Mouse (Mus musculus) limb, embryonic 12.5 days (tissue): Measurements from ENCODE around the gene Ercc6l2. TPM values are rescaled to one million over a fixed set of nuclear protein-coding genes. Genes with fewer than 3 reads are reported as not detected.

ENCODE experiments used
- ATAC-seq: fragments of 200-750 bp; cut with Nextera tagmentation; 2 replicates; pipeline ENCODE4 v1.8.0; 2017; ENCODE audit warnings: low read depth, moderate TSS enrichment; ENCODE audit not compliant: insufficient number of reproducible peaks, insufficient read depth, low FRiP score, low TSS enrichment
- H3K27ac ChIP-seq: fragments of 300-500 bp; sonication (generic); 2 replicates; pipeline ENCODE4 v1.5.1; 2016; ENCODE audit warnings: mild to moderate bottlenecking, moderate library complexity
- H3K27me3 ChIP-seq: fragments of 300-500 bp; sonication (generic); 2 replicates; pipeline ENCODE4 v1.6.1; 2016; ENCODE audit warnings: mild to moderate bottlenecking, moderate library complexity
- H3K36me3 ChIP-seq: fragments of 300-500 bp; sonication (generic); 2 replicates; pipeline ENCODE4 v1.6.1; 2016; ENCODE audit warnings: mild to moderate bottlenecking, moderate library complexity
- H3K4me1 ChIP-seq: fragments of 300-500 bp; sonication (generic); replicated peaks from 2 replicates; pipeline ENCODE4 v1.6.1; 2016
- H3K4me2 ChIP-seq: fragments of 300-500 bp; sonication (generic); 2 replicates; pipeline ENCODE4 v1.6.1; 2016; ENCODE audit warnings: mild to moderate bottlenecking, moderate library complexity
- H3K4me3 ChIP-seq: fragments of 300-500 bp; sonication (generic); replicated peaks from 2 replicates; pipeline ENCODE4 v1.5.1; 2016; ENCODE audit warnings: mild to moderate bottlenecking
- H3K9ac ChIP-seq: fragments of 300-500 bp; sonication (generic); replicated peaks from 2 replicates; pipeline ENCODE4 v1.6.1; 2016; ENCODE audit warnings: mild to moderate bottlenecking, moderate library complexity
- H3K9me3 ChIP-seq: fragments of 300-500 bp; sonication (generic); 2 replicates; pipeline ENCODE4 v1.6.1; 2016; ENCODE audit warnings: mild to moderate bottlenecking, moderate library complexity
- WGBS: fragments of 180-500 bp; shearing (Covaris S2); methylation state at CpG from one replicate; pipeline ENCODE4 v1.1.7; 2016; 5-methylcytosine and 5-hydroxymethylcytosine counted together
- polyA plus RNA-seq: library from polyadenylated mRNA; unstranded; fragments of >200 nt; fragmentation: Nextera tagmentation; extraction: Ambion mirVana; gene quantifications from 2 replicates; pipeline ENCODE4 v1.2.1, GENCODE M21; 2016

Gene Ercc6l2
- polyA plus RNA-seq, 1 experiment from 2014 or later: 28.9 TPM

- ATAC-seq: no peak
- Histone ChIP-seq H3K4me2 (no peak overlapping the region), H3K9me3 (no peaks in the 10 kb centered on the region)
Observed at GRCm38 (mm10) chr13:63936369-63936768, 121.3 kb downstream of the Ercc6l2 start.

GRCm38 (mm10) chr13:63940257-63940656 is 125.2 kb downstream of the Ercc6l2 start:
- Histone ChIP-seq H3K9ac (no peak overlapping the region), H3K27ac (no peak overlapping the region), H3K4me3 (no peak overlapping the region), H3K36me3 (no peaks in the 10 kb centered on the region), H3K4me2 (no peak overlapping the region), H3K9me3 (no peaks in the 10 kb centered on the region), H3K27me3 (no peaks in the 10 kb centered on the region; the same call in none of the 2 replicates), H3K4me1 (peaks cover 28% of the 10 kb centered on the region)
- ATAC-seq: no peak
- WGBS: 76% methylated on average over 1 of the region's 1 CpGs

More at GRCm38 (mm10) chr13:63936369-63936768, 121.3 kb downstream of the Ercc6l2 start:
- Histone ChIP-seq H3K27me3 (peaks cover 4% of the 10 kb centered on the region), H3K9ac (no peak overlapping the region), H3K4me1 (peaks cover 14% of the 10 kb centered on the region), H3K27ac (no peak overlapping the region), H3K4me3 (no peak overlapping the region), H3K36me3 (no peaks in the 10 kb centered on the region)
- WGBS: 88% methylated on average over 9 of the region's 9 CpGs

- H3K9ac ChIP-seq: no peak overlapping the region
- H3K27me3 ChIP-seq: no peaks in the 10 kb centered on the region; the same call in none of the 2 replicates
- no peak overlapping the region for H3K4me3 ChIP-seq
- H3K36me3 ChIP-seq: no peaks in the 10 kb centered on the region
- H3K9me3 ChIP-seq: no peaks in the 10 kb centered on the region
- 90% methylated on average over 4 of the region's 4 CpGs for WGBS
- H3K4me2 ChIP-seq: no peak overlapping the region
- ATAC-seq: no peak
- no peak overlapping the region for H3K27ac ChIP-seq
- H3K4me1 ChIP-seq: peaks cover 30% of the 10 kb centered on the region
Observed at GRCm38 (mm10) chr13:63941170-63941569, 126.1 kb downstream of the Ercc6l2 start.

GRCm38 (mm10) chr13:63943605-63944004 is 128.6 kb downstream of the Ercc6l2 start:
- WGBS: 86% methylated on average over 7 of the region's 7 CpGs
- Histone ChIP-seq H3K36me3 (no peaks in the 10 kb centered on the region), H3K27me3 (peaks cover 3% of the 10 kb centered on the region), H3K9me3 (no peaks in the 10 kb centered on the region), H3K4me1 (peaks cover 26% of the 10 kb centered on the region), H3K9ac (no peak overlapping the region), H3K27ac (no peak overlapping the region), H3K4me3 (no peak overlapping the region), H3K4me2 (no peak overlapping the region)
- ATAC-seq: no peak

GRCm38 (mm10) chr13:63944344-63945021 is 129.4 kb downstream of the Ercc6l2 start:
- ATAC-seq: no peak
- H3K4me2 ChIP-seq: no peak overlapping the region
- H3K4me1 ChIP-seq: peaks cover 26% of the 10 kb centered on the region
- H3K9ac ChIP-seq: no peak overlapping the region
- no peaks in the 10 kb centered on the region for H3K36me3 ChIP-seq
- peaks cover 11% of the 10 kb centered on the region for H3K27me3 ChIP-seq
- H3K4me3 ChIP-seq: no peak overlapping the region
- 61% methylated on average over 13 of the region's 13 CpGs for WGBS
- H3K27ac ChIP-seq: peak overlapping the region; percentile 35; the same call in 1 of the 2 replicates
- H3K9me3 ChIP-seq: no peaks in the 10 kb centered on the region

Other genes starting within 250 kb of the Ercc6l2 start
- 21.6 and 23.0 TPM in 2 replicates for gene Ptch1, start 241.6 kb upstream of the Ercc6l2 start, polyA plus RNA-seq